Mouse (Mus musculus) kidney, postnatal 0 days (tissue): ENCODE results near the gene Arhgap32. TPM values are rescaled to one million over a fixed set of nuclear protein-coding genes. Genes with fewer than 3 reads are reported as not detected.

Source experiments
- ATAC-seq: fragments of 200-750 bp; cut with Nextera tagmentation; replicated peaks from 2 replicates; pipeline ENCODE4 v1.8.0; 2017; ENCODE audit warnings: low read depth, moderate number of reproducible peaks, moderate TSS enrichment, moderate library complexity; ENCODE audit not compliant: low FRiP score
- DNase-seq: peaks from one replicate; pipeline ENCODE4 v3.0.0-alpha.2; 2016; ENCODE audit warnings: low spot score
- H3K27ac ChIP-seq: fragments of 300-500 bp; sonication (generic); 2 replicates; pipeline ENCODE4 v1.5.1; 2014; ENCODE audit warnings: mild to moderate bottlenecking
- H3K27me3 ChIP-seq: fragments of 300-500 bp; sonication (generic); 2 replicates; pipeline ENCODE4 v1.6.1; 2014; ENCODE audit warnings: low read length, mixed read lengths; ENCODE audit not compliant: insufficient read depth
- H3K36me3 ChIP-seq: fragments of 300-500 bp; sonication (generic); 2 replicates; pipeline ENCODE4 v1.6.1; 2014; ENCODE audit warnings: low read length, mixed read lengths; ENCODE audit not compliant: insufficient read depth
- H3K4me1 ChIP-seq: fragments of 300-500 bp; sonication (generic); replicated peaks from 2 replicates; pipeline ENCODE4 v1.6.1; 2014; ENCODE audit warnings: antibody characterized with exemption, low read length, mixed read lengths; ENCODE audit not compliant: insufficient read depth
- H3K4me2 ChIP-seq: fragments of 300-500 bp; sonication (generic); 2 replicates; pipeline ENCODE4 v1.6.1; 2014; ENCODE audit warnings: mild to moderate bottlenecking, low read length, moderate library complexity, mixed read lengths
- H3K4me3 ChIP-seq: fragments of 300-500 bp; sonication (generic); replicated peaks from 2 replicates; pipeline ENCODE4 v1.5.1; 2014; ENCODE audit warnings: low read depth, low read length
- H3K9ac ChIP-seq: fragments of 300-500 bp; sonication (generic); 2 replicates; pipeline ENCODE4 v1.6.1; 2014; ENCODE audit warnings: low read depth, low read length
- H3K9me3 ChIP-seq: fragments of 300-500 bp; sonication (generic); replicated peaks from 2 replicates; pipeline ENCODE4 v1.6.1; 2016; ENCODE audit warnings: low read length, inconsistent platforms, mixed read lengths
- CTCF ChIP-seq: IDR thresholded peaks from 2 replicates; pipeline ENCODE4 v1.5.1; 2016; ENCODE audit warnings: antibody characterized with exemption, low read depth, mild to moderate bottlenecking, moderate library complexity
- WGBS: fragments of 180-500 bp; shearing (Covaris S2); extraction: QIAGEN DNeasy Blood & Tissue Kit; methylation state at CpG from one replicate; pipeline ENCODE4 v1.1.7; 2014; 5-methylcytosine and 5-hydroxymethylcytosine counted together
- polyA plus RNA-seq: library from polyadenylated mRNA; unstranded; fragments of >200 nt; fragmentation: Nextera tagmentation; extraction: Ambion mirVana; gene quantifications from 2 replicates; pipeline ENCODE4 v1.2.1, GENCODE M21; 2015

Arhgap32 gene
- polyA plus RNA-seq, 1 experiment from 2014 or later: 10.1 TPM

GRCm38 (mm10) chr9:32170713-32171112 is 54.8 kb downstream of the Arhgap32 start:
- Histone ChIP-seq H3K4me1 (no peaks in the 10 kb centered on the region), H3K4me2 (no peak overlapping the region), H3K27ac (no peak overlapping the region), H3K9me3 (no peaks in the 10 kb centered on the region), H3K4me3 (no peak overlapping the region), H3K36me3 (no peaks in the 10 kb centered on the region), H3K27me3 (no peaks in the 10 kb centered on the region), H3K9ac (no peak overlapping the region)
- DNase-seq (no peak), ATAC-seq (peak; percentile 61)
- TF ChIP-seq CTCF: no peak
- 63% methylated on average over 8 of the region's 8 CpGs for WGBS

- Histone ChIP-seq H3K36me3 (no peaks in the 10 kb centered on the region; the same call in 1 of the 2 replicates), H3K4me3 (no peak overlapping the region), H3K4me2 (no peak overlapping the region), H3K27ac (no peak overlapping the region), H3K27me3 (no peaks in the 10 kb centered on the region), H3K4me1 (no peaks in the 10 kb centered on the region), H3K9ac (no peak overlapping the region), H3K9me3 (no peaks in the 10 kb centered on the region)
- no peak for TF ChIP-seq CTCF
- 64% methylated on average over 4 of the region's 4 CpGs for WGBS
- peak; percentile 18 for DNase-seq
- ATAC-seq: no peak
Observed at GRCm38 (mm10) chr9:32176612-32177011, 60.7 kb downstream of the Arhgap32 start.

GRCm38 (mm10) chr9:32181170-32181569 is 65.2 kb downstream of the Arhgap32 start:
- ATAC-seq: no peak
- H3K4me3 ChIP-seq: no peak overlapping the region
- no peak overlapping the region for H3K4me2 ChIP-seq
- no peaks in the 10 kb centered on the region for H3K9me3 ChIP-seq
- WGBS: 38% methylated on average over 2 of the region's 2 CpGs
- H3K9ac ChIP-seq: no peak overlapping the region
- no peaks in the 10 kb centered on the region for H3K27me3 ChIP-seq
- no peak overlapping the region for H3K27ac ChIP-seq
- no peaks in the 10 kb centered on the region for H3K4me1 ChIP-seq
- TF ChIP-seq CTCF: no peak
- no peak for DNase-seq
- peaks cover 9% of the 10 kb centered on the region; the same call in 1 of the 2 replicates for H3K36me3 ChIP-seq

GRCm38 (mm10) chr9:32186489-32186888 is 70.6 kb downstream of the Arhgap32 start:
- no peak for ATAC-seq
- Histone ChIP-seq H3K4me2 (no peak overlapping the region), H3K27me3 (no peaks in the 10 kb centered on the region), H3K9me3 (no peaks in the 10 kb centered on the region), H3K36me3 (peaks cover 9% of the 10 kb centered on the region; the same call in 1 of the 2 replicates), H3K9ac (no peak overlapping the region), H3K27ac (no peak overlapping the region), H3K4me3 (no peak overlapping the region), H3K4me1 (no peaks in the 10 kb centered on the region)
- DNase-seq: peak; percentile 38
- peak; percentile 65 for TF ChIP-seq CTCF
- WGBS: 98% methylated on average over 2 of the region's 2 CpGs

GRCm38 (mm10) chr9:32192295-32193073 is 76.5 kb downstream of the Arhgap32 start:
- no peak overlapping the region for H3K4me2 ChIP-seq
- no peak for TF ChIP-seq CTCF
- H3K9ac ChIP-seq: no peak overlapping the region
- H3K27ac ChIP-seq: no peak overlapping the region
- no peak for ATAC-seq
- WGBS: 75% methylated on average over 5 of the region's 5 CpGs
- H3K27me3 ChIP-seq: no peaks in the 10 kb centered on the region
- no peak overlapping the region for H3K4me3 ChIP-seq
- no peaks in the 10 kb centered on the region for H3K36me3 ChIP-seq
- H3K9me3 ChIP-seq: no peaks in the 10 kb centered on the region
- DNase-seq: no peak
- H3K4me1 ChIP-seq: no peaks in the 10 kb centered on the region

GRCm38 (mm10) chr9:32204450-32204990 is 88.6 kb downstream of the Arhgap32 start:
- DNase-seq (no peak), ATAC-seq (no peak)
- H3K4me1 ChIP-seq: no peaks in the 10 kb centered on the region
- no peak for TF ChIP-seq CTCF
- H3K9ac ChIP-seq: no peak overlapping the region
- no peak overlapping the region for H3K4me2 ChIP-seq
- no peaks in the 10 kb centered on the region for H3K27me3 ChIP-seq
- no peaks in the 10 kb centered on the region for H3K36me3 ChIP-seq
- WGBS: 77% methylated on average over 7 of the region's 7 CpGs
- no peak overlapping the region for H3K27ac ChIP-seq
- no peaks in the 10 kb centered on the region for H3K9me3 ChIP-seq
- H3K4me3 ChIP-seq: no peak overlapping the region
